Mouse (Mus musculus): ENCODE measurements at regions not wholly inside any gene's neighbourhood (a gene's known extent, or its start where the extent isn't known, plus 50 kb on each side); places are given as distances from the start of the nearest gene placed in this dataset.

GRCm38 (mm10) chr2:21054325-21055082 lies 85.8 kb upstream of the Arhgap21 start:
- TF ChIP-seq POLR2A (IDR thresholded peaks at IDR 0.05; ENCODE audit: low read depth, low read length) (no peak), CTCF (conservative IDR thresholded peaks at IDR 0.05; ENCODE audit: insufficient read depth, insufficient read length, low read depth, low read length) (no peak)

Data from kidney, adult 2 months (tissue).